Mouse (Mus musculus) testis, postnatal 14 days (tissue): ENCODE measurements around the gene Arl2bp.

Source experiments
- DNase-seq: peaks from one replicate; pipeline ENCODE4 v3.0.0; 2021; ENCODE audit warnings: low spot score

The Arl2bp gene

DNA sequence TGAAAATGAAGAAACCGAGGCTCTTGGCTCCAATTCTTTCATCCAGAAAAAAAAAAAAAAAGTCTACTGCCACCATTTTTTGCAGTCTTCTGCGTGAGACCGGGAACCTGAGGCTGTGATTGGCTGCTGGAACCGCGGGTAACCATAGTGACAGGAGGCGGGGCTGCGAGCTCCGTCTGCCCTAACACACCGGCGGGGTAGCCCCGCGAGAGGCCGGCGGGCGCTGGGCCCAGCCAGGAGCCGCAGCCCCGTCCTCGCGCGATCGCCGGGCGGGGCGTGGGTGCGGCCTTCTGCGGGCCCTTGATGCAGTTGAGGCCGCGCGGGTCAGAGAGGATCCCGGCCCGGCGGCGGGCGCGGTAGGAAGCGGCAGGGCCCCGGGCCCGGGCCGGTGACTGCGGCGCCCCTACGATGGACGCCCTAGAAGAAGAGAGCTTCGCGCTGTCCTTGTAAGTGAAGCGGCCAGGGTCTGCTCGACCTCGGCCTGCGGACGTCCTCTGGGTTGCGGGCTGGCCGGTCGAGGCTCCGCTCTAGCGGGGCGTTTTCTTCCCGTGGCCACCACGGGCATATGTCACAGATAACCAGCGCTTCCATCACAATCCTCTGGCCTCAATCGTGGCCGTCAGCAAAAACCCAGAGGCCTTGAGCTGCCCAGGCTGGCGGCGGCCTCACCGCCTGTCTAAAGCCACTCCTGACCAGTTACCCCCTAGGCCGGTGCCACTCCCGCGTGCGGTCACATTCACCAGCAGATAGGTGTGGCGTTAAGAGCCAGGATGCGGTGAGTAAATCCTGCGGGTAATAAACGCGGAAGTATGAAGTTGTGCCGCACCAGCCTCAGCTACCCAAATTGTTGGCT, at the start of gene Arl2bp:
Gene Arl2bp (plus strand): TSS at position 145 of the 853 bp plus-strand sequence.
- DNase-seq = peak; percentile 94

GRCm38 (mm10) chr8:94624885-94625284, 41.5 kb upstream of the Arl2bp start:
- no peak for DNase-seq

DNA sequence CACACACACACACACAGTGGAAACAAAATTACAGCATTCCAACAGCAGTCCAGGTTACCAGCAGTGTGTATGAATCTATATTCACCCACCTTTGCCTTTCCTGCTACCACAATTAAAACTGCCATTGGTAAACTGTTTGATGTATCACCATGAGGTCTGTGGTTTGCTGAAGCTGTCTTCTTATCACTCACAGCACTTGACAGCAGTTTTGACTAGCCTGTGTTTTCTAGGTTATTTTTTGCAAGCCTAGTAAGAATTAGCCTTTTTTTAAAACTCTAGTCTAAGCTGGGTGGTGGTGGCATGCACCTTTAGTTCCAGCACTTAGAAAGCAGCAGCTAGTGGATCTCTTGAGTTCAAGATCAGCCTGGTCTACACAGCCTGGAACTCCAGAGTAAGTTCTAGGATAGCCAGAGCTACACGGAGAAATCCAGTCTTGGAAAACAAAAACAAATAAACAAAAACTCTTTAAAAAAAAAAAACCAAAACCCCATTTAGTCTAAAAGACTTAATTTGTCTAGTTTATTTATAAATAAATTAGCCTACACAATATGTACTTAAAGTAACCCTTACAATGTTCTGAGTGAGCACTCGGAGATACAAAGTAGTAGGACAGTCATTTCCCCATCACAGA, 32.7 kb upstream of the Arl2bp start:
- DNase-seq = no peak

GRCm38 (mm10) chr8:94634211-94634610, 32.2 kb upstream of the Arl2bp start:
- DNase-seq = no peak

DNA sequence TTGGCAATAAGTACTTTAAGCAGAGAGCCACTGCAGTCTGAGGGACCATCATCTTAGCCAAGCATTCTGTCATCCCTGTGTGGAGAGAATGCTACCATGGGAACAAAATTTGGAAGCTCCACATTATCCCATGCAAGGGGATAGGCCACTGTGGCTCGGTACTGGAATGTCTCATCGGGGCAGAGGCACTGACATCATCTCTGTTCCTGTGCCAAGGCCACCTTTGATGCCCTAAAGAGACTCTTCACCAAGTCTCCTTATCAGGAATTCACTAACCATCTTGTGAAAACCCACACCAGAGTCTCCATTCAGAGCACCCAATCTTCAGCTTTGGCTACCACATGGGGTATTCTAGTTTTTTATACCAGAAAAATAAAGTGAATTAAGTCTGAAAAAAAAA, 25.2 kb upstream of the Arl2bp start:
- DNase-seq = no peak

- no peak for DNase-seq
These were observed 24.5 kb upstream of the Arl2bp start for GRCm38 (mm10) chr8:94641938-94642337.

DNA sequence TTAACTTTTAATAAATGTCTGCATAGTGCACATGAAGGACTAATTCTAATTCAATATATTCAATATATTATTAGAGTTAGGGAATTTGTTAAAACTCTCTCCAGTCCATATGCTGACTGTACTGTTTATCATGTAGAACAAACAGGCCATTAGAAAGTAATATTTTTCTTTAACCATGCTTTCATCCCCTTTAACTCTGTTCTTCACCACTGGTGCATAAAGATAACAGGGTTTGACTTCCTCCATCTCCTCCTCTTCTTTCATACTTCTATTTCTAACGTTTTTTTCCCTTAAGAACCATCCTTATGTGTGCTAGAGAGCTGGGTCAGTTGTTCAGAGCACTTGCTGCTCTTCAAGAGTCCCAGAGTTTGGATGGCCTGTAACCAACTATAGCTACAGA, 21.2 kb upstream of the Arl2bp start:
- no peak for DNase-seq

- DNase-seq = no peak
These were observed 20.2 kb upstream of the Arl2bp start for GRCm38 (mm10) chr8:94646165-94646564.

- DNase-seq = no peak
These were observed 16.9 kb upstream of the Arl2bp start for GRCm38 (mm10) chr8:94649496-94649895.

GRCm38 (mm10) chr8:94652951-94653350, 13.4 kb upstream of the Arl2bp start:
- DNase-seq = no peak

DNA sequence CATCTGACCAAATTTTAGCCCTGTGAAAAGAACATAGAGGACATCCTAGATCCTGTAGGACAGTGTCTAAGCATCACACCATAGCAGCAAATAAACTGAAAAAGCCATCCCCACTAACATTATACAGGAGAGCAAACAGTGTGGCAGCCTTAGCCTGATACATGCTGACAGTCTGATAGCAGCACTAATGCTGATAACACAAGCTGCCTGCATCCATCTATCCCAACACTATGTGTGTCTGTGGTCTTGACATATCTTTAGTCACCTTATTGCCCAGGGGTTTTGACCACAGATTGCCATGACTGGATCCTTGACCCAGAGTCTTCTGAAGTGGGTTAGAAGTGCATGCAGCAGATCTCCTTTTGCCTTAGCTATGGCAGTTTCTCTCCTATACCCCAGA, 11.4 kb upstream of the Arl2bp start:
- DNase-seq = no peak

DNA sequence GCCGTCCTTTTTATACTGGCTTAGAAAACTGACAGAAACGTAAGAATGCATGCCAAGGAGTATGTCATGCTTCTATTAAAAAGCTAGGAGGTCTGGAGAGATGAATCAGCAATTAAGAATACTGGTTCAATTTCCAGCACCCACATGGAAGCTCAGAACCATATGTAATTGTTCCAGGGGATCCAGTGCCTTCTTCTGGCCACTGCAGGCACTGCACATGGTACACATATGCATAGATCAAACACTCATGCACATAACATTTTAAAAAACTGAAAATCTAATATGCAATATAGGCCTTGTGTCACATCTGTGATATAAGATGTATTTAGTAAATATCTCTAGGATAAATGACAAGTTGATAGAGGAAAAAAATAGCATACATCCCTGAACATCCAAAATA, 8.4 kb upstream of the Arl2bp start:
- no peak for DNase-seq

GRCm38 (mm10) chr8:94660418-94660817, 6.0 kb upstream of the Arl2bp start:
- DNase-seq = no peak

DNA sequence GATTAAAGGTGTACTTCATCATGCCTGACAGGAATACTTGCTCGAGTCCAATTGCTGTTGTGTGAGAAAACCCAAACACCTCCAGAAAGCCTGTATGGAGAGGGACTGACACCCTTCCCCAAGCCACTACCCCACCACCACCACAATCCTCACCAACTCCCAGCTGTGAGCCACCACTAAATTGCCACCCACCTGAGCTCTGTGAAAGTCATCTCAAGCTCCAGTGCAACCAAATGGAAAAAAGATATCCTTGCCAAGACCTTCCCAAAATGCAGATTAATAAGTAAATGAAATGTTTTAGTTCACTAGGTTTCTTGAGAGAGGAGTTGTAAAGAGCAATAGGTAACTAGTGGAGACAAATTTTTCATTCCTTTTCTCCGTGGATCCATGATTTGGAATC, 1.7 kb upstream of the Arl2bp start:
- peak; percentile 5 for DNase-seq

DNA sequence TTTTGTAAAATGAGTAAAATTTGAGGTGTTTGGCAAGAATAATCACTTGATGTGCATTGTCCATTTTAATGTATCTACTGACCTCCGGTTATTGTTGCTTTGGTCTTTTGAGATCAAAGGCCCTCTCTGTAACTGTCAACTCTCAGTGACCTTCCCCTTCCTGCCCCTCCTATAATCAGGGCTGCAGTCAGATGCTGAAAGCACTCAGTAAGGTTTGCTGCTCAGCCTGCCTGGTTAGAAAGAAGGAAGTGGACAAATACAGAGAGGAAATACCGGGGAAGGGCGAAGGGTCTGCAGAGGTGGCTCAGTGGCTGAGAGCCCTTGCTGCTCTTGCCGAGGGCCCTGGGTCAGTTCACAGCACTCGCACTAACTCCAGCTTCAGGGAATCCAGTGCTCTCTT, 8.0 kb downstream of the Arl2bp start:
- no peak for DNase-seq

- DNase-seq = no peak
These were observed 9.5 kb downstream of the Arl2bp start for GRCm38 (mm10) chr8:94675923-94676322.

DNA sequence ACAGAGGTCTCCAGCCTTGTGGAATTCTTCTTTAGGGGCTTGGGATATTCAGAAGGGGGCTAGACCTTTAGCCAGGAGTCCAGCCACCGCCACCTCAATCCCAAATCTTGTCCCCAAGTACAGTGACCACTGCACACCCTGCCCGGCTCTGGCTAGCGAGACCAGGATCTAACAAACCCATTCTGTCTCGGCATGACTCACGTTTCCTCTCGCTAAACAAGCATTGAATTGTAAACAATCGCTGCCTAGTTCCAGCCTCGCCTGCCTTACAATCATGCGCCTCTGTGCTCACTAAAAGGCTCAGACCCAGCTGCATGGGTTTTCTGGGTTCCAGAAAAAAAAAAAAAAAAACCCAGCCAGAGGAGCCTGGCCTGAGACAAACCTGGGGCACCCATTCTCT, 12.2 kb downstream of the Arl2bp start:
- no peak for DNase-seq

DNA sequence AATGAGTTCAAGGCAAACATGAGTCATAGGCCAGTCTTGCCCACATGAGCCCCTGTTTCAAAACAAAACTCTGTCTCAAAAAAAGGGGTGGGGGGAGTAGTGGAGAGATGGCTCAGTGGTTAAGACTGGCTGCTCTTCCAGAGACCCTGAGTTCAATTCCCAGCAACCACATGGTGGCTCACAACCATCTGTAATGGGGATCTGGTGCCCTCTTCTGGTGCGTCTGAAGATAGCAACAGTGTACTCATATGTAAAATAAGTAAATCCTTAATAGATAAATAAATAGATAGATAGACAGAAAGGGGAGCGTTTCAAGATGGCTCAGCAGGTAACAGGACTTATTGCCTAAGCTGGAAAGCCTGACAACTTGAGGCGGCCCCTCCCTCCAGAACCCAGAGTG, 14.0 kb downstream of the Arl2bp start:
- DNase-seq = no peak

GRCm38 (mm10) chr8:94682732-94683524, 16.5 kb downstream of the Arl2bp start:
- DNase-seq = no peak

DNA sequence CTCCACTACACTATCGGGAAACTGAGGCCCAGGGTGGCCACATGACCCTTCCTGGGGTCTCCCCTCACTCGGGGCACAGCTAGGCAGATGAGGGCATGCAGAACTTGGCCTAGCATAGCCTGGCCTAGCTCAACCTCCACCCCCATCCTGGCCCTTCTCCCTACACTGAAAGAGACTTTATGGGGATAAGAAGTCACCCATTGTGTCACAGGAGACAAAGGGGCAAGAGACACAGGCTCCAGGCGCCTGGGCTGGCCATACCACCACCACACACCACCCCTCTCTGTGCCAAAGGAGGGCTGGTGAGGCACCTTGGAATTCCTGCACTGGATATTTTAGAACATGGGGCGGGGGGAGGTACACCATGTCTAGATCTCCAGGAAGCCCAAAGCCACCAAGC, 17.9 kb downstream of the Arl2bp start:
- DNase-seq = no peak

DNA sequence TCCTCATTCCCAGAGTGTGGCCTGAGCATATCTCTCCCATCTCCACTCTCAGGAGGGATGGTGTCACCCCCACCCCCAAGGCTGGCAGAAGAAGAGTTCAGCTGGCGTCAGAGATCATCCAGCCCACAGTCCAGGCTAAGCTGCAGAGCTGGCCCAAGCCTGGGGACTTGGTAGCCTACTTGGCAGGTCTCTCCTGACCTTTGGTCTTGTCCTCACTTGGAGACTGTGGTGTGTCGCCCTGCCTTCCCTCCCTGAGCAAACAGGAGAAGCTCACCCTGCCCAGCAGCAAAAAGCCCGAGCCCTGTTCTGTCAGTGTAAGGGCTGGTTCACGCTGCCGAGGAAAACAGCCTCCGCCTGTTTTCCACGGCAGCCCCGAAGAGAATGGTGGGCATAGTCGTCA, 19.6 kb downstream of the Arl2bp start:
- DNase-seq = no peak

DNA sequence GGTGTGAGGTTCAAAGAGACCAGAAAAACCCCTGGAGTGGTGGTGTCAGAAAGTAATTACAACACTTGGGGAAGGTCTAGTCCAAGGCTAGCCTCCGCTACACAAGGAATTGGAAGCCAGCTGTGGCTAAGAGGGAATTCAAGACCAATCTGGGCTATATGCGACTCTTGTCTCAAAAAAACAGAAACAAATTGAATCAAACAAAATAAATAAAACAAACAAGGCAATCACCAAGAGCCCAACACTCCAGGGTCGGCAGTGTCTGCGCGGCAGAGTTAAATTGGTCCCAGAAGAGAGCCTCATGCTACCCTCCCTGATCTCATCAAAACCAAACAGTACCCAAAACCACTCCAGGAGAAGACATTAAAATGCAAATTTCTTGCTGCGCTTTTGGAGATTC, 28.3 kb downstream of the Arl2bp start:
- DNase-seq = no peak
